Mouse (Mus musculus) liver, embryonic 14.5 days (tissue): Measurements from ENCODE around the gene Rasa4.

ENCODE experiments used
- CTCF ChIP-seq: IDR thresholded peaks from 2 replicates; pipeline ENCODE4 v1.5.1; 2016; ENCODE audit warnings: antibody characterized with exemption, low read depth, control low read depth
- EP300 ChIP-seq: IDR thresholded peaks from 2 replicates; pipeline ENCODE4 v1.6.1; 2016; ENCODE audit warnings: antibody characterized with exemption, low read depth

GRCm38 (mm10) chr5:136056062-136056461, 27.7 kb upstream of the Rasa4 start:
- no peak for TF ChIP-seq CTCF
- TF ChIP-seq EP300, result no peak
